8 mouse cellular contexts compared by ENCODE assay signal in the genomic region with DNA sequence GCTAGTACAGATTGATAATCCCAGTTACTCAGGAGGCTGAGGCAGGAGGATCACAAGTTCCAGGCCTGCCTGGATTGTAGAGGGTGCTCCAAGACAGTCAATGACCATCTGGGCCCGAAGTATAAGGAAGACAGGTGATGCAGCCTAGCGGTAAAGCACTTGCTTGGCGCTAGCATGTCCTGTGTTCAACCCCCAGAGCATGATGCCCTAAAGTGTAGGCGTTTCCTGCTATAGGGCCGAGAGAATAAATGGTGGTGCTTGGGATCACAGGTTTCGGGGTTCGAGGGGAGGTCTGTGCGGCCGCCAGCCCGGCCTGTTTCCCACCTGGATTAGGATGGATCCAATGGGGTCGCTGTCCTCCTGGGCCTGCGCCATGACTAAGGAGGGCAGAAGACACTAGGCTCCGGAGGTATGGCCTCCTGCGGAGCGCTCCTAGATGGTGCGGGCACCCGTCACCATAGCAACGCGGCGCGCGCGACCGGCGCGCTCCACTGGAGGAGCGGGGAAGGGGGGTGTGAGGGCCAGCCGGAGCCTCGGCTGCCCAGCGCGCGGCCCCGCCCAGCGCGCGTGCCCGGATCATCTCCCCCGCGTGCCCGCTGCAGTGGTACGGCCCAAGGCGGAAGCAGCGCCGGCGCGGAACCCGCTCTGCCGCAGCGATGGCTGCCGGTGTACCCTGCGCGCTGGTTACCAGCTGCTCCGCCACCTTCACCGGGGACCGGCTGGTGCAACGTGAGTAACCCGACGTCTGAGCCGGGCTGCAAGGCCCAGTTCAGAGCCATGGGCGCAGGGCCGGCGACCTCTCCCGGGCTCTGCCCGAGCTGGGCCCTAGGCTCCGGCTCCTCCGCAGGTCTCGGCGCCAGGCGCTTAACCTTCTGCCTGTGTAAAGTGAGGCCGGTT. TPM values are rescaled to one million over a fixed set of nuclear protein-coding genes. Genes with fewer than 3 reads are reported as not detected.
DNase-seq lines count a peak whose midpoint lies in the region; ATAC-seq and TF ChIP-seq lines count a peak whose summit lies in the region.

Iqch (minus strand) TSS at position 451 of the 897 bp plus-strand sequence.
Aagab (plus strand) TSS at position 618 of the 897 bp plus-strand sequence.

- no peaks in the 10 kb centered on the region for H3K36me3 ChIP-seq in lung, embryonic 15.5 days

- H3K4me2 ChIP-seq in lung, embryonic 15.5 days, result peak within 1 kb of the TSS; percentile 74

- TF ChIP-seq POLR2A in olfactory bulb, adult 2 months (IDR thresholded peaks at IDR 0.05; ENCODE audit: insufficient read depth, low read depth, low read length), result peak; percentile 90

- peak; percentile 95 for DNase-seq in MN1 (ENCODE audit: low spot score)
- peak; percentile 97 for DNase-seq in cerebellum, adult 8-10 months
- DNase-seq in forelimb bud, embryonic 11.5 days (ENCODE audit: low read depth, low spot score), result peak; percentile 97
- DNase-seq in layer of hippocampus, adult 9-10 months (ENCODE audit: low spot score), result peak; percentile 81
- peak; percentile 95 for DNase-seq in thymus, adult 18-20 months

- peak; percentile 92 to 94 for ATAC-seq in hematopoietic stem cell, adult 5-6 weeks (replicated peaks in 1 of 2; ENCODE audit: insufficient read depth in 1 of 2, low FRiP score in 2 of 2, low TSS enrichment in 1 of 2, low read depth in 1 of 2, poor library complexity in 2 of 2, severe bottlenecking in 2 of 2)
- ATAC-seq in lung, embryonic 15.5 days (ENCODE audit: borderline replicate concordance, extremely low read depth, low FRiP score, low TSS enrichment), result peak; percentile 99

- H3K27ac ChIP-seq in lung, embryonic 15.5 days, result peak within 1 kb of the TSS; percentile 62; the same call in 1 of the 2 replicates
- peak within 1 kb of the TSS; percentile 70 for H3K27ac ChIP-seq in olfactory bulb, adult 2 months (ENCODE audit: insufficient read depth, low read depth, low read length)

- 2% methylated on average over 68 of the region's 70 CpGs for WGBS in lung, embryonic 15.5 days
- WGBS in olfactory bulb, adult 2 months, result 1% methylated on average over 70 of the region's 70 CpGs

- H3K9me3 ChIP-seq in lung, embryonic 15.5 days, result no peaks in the 10 kb centered on the region

- TF ChIP-seq CTCF in olfactory bulb, adult 2 months (IDR thresholded peaks at IDR 0.05; ENCODE audit: insufficient read depth, low read depth, low read length), result no peak

- no peaks in the 10 kb centered on the region for H3K27me3 ChIP-seq in lung, embryonic 15.5 days

- peak within 1 kb of the TSS; percentile 95 for H3K4me3 ChIP-seq in lung, embryonic 15.5 days
- H3K4me3 ChIP-seq in olfactory bulb, adult 2 months (ENCODE audit: insufficient read depth, low read depth, low read length), result peak within 1 kb of the TSS; percentile 79

- H3K4me1 ChIP-seq in lung, embryonic 15.5 days, result peaks cover 20% of the 10 kb centered on the region
- peaks cover 7% of the 10 kb centered on the region; the same call in 1 of the 2 replicates for H3K4me1 ChIP-seq in olfactory bulb, adult 2 months (ENCODE audit: control insufficient read depth, insufficient read depth, low read length)

- peak within 1 kb of the TSS; percentile 91 for H3K9ac ChIP-seq in lung, embryonic 15.5 days

RNA-seq across cellular contexts. Expression of gene Iqch, which starts in this region (rescaled TPM):
- 0.40 TPM in 1 of 2 replicates, not detected in the other for total RNA-seq in hematopoietic stem cell, adult 5-6 weeks (2017)
- 0.05 and 0.20 TPM in 2 replicates for polyA plus RNA-seq in lung, embryonic 15.5 days (2015; fragmentation: Nextera tagmentation; extraction: Ambion mirVana)
- not detected in 2 replicates for polyA plus RNA-seq in olfactory bulb, adult 2 months (2012; ENCODE audit: insufficient read depth, insufficient read length, low replicate concordance, missing spikeins)

RNA-seq across cellular contexts. Expression of gene Aagab, which starts in this region (rescaled TPM):
- 27.4 and 42.5 TPM in 2 replicates for total RNA-seq in hematopoietic stem cell, adult 5-6 weeks (2017)
- 27.5 and 29.7 TPM in 2 replicates for polyA plus RNA-seq in lung, embryonic 15.5 days (2015; fragmentation: Nextera tagmentation; extraction: Ambion mirVana)
- not detected in 2 replicates for polyA plus RNA-seq in olfactory bulb, adult 2 months (2012; ENCODE audit: insufficient read depth, insufficient read length, low replicate concordance, missing spikeins)

Comparison
In these comparisons a context has a peak if more than half of its experiments do, and no peak if none do; other contexts are left out.
1. Peak in every context shown above with its lines: DNase-seq, ATAC-seq, H3K4me3 ChIP-seq and H3K27ac ChIP-seq.